ENCODE assay signal across 17 mouse cellular contexts in the genomic region with DNA sequence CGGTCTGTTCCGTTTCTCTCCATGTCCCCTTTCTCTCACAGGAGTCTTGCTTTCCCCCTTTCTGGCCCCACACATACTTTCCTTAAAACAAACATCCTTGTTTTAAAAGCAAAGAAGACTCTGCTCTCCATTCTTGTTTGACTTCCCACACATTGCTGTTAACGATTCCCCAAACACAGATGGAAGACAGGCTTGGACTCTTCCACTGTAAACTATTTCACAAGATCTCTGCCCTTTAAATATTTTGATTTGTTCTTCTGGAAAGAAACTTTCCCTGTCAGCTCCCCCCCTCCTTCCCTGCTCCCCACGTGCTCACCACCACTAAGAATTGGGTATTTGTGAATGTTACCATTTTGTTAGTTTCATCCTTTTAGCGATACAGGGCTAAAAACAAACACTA.
"Had no signal": no experiment of that assay in that cellular context is flagged by ENCODE, and none has a peak within 500 bp of the region (broad histone marks: within the 10 kb centered on the region; RNA-seq: fewer than 3 reads in every experiment).

No protein-coding gene starts in this region.

- H3K27me3 ChIP-seq: limb, embryonic 13.5 days; neural tube, embryonic 15.5 days had no signal

- H3K4me3 ChIP-seq: layer of hippocampus, adult 2 months; limb, embryonic 13.5 days; midbrain, embryonic 10.5 days; myocyte; neural tube, embryonic 15.5 days had no signal

- ATAC-seq: hindbrain, embryonic 16.5 days; inflammation-experienced regulatory T-cells, adult 6 months had no signal

- H3K4me1 ChIP-seq: limb, embryonic 13.5 days; midbrain, embryonic 10.5 days; neural tube, embryonic 15.5 days had no signal

- DNase-seq: kidney, adult 8-10 months; kidney, postnatal 10 days; kidney, postnatal 4 days; left cerebral cortex, postnatal 4 days; midbrain, embryonic 14.5 days; right cerebral cortex, adult 18-20 months; right cerebral cortex, postnatal 25 days; thymus, adult 2 months; thymus, postnatal 25 days had no signal

- H3K9ac ChIP-seq: limb, embryonic 13.5 days; liver, embryonic 14.5 days; neural tube, embryonic 15.5 days had no signal

- H3K27ac ChIP-seq: layer of hippocampus, adult 2 months; limb, embryonic 13.5 days; liver, embryonic 14.5 days; midbrain, embryonic 10.5 days; neural tube, embryonic 15.5 days had no signal

- H3K9me3 ChIP-seq: limb, embryonic 13.5 days; midbrain, embryonic 10.5 days; neural tube, embryonic 15.5 days had no signal

- H3K4me2 ChIP-seq: limb, embryonic 13.5 days; neural tube, embryonic 15.5 days had no signal

- H3K36me3 ChIP-seq: limb, embryonic 13.5 days; midbrain, embryonic 10.5 days; neural tube, embryonic 15.5 days had no signal
